Mouse (Mus musculus) limb, embryonic 14.5 days (tissue): ENCODE data around the gene Rasgrf2. TPM values are rescaled to one million over a fixed set of nuclear protein-coding genes. Genes with fewer than 3 reads are reported as not detected.

Source experiments
- ATAC-seq: fragments of 200-750 bp; cut with Nextera tagmentation; 2 replicates; pipeline ENCODE4 v1.8.0; 2017; ENCODE audit warnings: low read depth, moderate number of reproducible peaks, moderate TSS enrichment; ENCODE audit not compliant: low FRiP score
- DNase-seq: peaks from one replicate; pipeline ENCODE4 v3.0.0-alpha.2; 2015; ENCODE audit warnings: low spot score
- H3K27ac ChIP-seq: fragments of 300-500 bp; sonication (generic); replicated peaks from 2 replicates; pipeline ENCODE4 v1.5.1; 2014; ENCODE audit warnings: low read depth, mild to moderate bottlenecking, low read length, moderate library complexity, mixed read lengths
- H3K27me3 ChIP-seq: fragments of 300-500 bp; sonication (generic); 2 replicates; pipeline ENCODE4 v1.6.1; 2014; ENCODE audit warnings: low read length, mixed read lengths; ENCODE audit not compliant: control insufficient read depth, insufficient read depth
- H3K36me3 ChIP-seq: fragments of 300-500 bp; sonication (generic); 2 replicates; pipeline ENCODE4 v1.6.1; 2014; ENCODE audit warnings: mild to moderate bottlenecking, low read length, moderate library complexity, mixed read lengths; ENCODE audit not compliant: control insufficient read depth, insufficient read depth
- H3K4me1 ChIP-seq: fragments of 300-500 bp; sonication (generic); 2 replicates; pipeline ENCODE4 v1.6.1; 2014; ENCODE audit warnings: antibody characterized with exemption, low read length, mixed read lengths; ENCODE audit not compliant: control insufficient read depth, insufficient read depth
- H3K4me2 ChIP-seq: fragments of 300-500 bp; sonication (generic); replicated peaks from 2 replicates; pipeline ENCODE4 v1.6.1; 2014; ENCODE audit warnings: low read depth, mild to moderate bottlenecking, low read length, moderate library complexity; ENCODE audit not compliant: severe bottlenecking
- H3K4me3 ChIP-seq: fragments of 300-500 bp; sonication (generic); replicated peaks from 2 replicates; pipeline ENCODE4 v1.5.1; 2014; ENCODE audit warnings: low read length
- H3K9ac ChIP-seq: fragments of 300-500 bp; sonication (generic); 2 replicates; pipeline ENCODE4 v1.6.1; 2014; ENCODE audit warnings: mild to moderate bottlenecking, low read depth, low read length, moderate library complexity; ENCODE audit not compliant: severe bottlenecking
- H3K9me3 ChIP-seq: fragments of 300-500 bp; sonication (generic); 2 replicates; pipeline ENCODE4 v1.6.1; 2016; ENCODE audit warnings: low read length; ENCODE audit not compliant: control insufficient read depth
- POLR2A ChIP-seq: fragments of 200-500 bp; IDR thresholded peaks from 2 replicates; pipeline ENCODE4 v1.8.0; 2012; ENCODE audit warnings: inconsistent platforms, mild to moderate bottlenecking, moderate library complexity, borderline replicate concordance; ENCODE audit not compliant: insufficient read depth, insufficient read length; ENCODE audit errors: extremely low read depth
- WGBS: fragments of 180-500 bp; shearing (Covaris S2); extraction: QIAGEN DNeasy Blood & Tissue Kit; methylation state at CpG from one replicate; pipeline ENCODE4 v1.1.7; 2014; 5-methylcytosine and 5-hydroxymethylcytosine counted together
- polyA plus RNA-seq, 2 experiments: library from polyadenylated mRNA; depleted of rRNA in 1 of 2; stranded (reverse) in 1 of 2; unstranded in 1 of 2; fragments of >200 nt; fragmentation: Nextera tagmentation in 1 of 2; extraction: Ambion mirVana in 1 of 2; gene quantifications; 2 replicates each; pipeline versions ENCODE4 v1.2.1 to v1.2.3; 2012 to 2014

Gene Rasgrf2
- polyA plus RNA-seq, 2 experiments, result 0.18 to 0.57 TPM

DNA sequence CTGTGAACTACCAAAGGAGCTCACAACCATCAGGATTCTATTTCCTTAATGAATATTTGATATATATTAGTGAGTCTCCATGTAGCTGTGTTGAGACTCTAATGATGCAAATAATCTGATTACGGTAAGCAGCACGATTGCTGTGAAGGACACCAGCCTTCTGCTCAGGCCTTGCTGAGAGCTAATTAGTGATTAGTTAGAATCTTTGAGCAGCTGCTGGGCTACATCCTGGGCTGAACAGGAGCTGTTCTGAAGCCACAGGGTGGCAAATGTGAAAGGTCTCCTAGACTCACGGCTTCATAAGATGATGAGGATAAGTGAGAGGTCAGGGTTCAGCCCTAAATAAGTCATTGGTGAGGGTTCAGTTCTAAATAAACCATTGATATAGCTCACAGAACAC lies 225.1 kb downstream of the Rasgrf2 start:
- no peaks in the 10 kb centered on the region for H3K36me3 ChIP-seq
- H3K4me2 ChIP-seq, result no peak overlapping the region
- H3K27me3 ChIP-seq, result no peaks in the 10 kb centered on the region
- ATAC-seq, result no peak
- no peak overlapping the region for H3K9ac ChIP-seq
- DNase-seq, result no peak
- H3K9me3 ChIP-seq, result no peaks in the 10 kb centered on the region
- no peak overlapping the region for H3K4me3 ChIP-seq
- TF ChIP-seq POLR2A, result no peak
- H3K27ac ChIP-seq, result no peak overlapping the region
- peaks cover 3% of the 10 kb centered on the region; the same call in 1 of the 2 replicates for H3K4me1 ChIP-seq
- 62% methylated on average over 3 of the region's 3 CpGs for WGBS

DNA sequence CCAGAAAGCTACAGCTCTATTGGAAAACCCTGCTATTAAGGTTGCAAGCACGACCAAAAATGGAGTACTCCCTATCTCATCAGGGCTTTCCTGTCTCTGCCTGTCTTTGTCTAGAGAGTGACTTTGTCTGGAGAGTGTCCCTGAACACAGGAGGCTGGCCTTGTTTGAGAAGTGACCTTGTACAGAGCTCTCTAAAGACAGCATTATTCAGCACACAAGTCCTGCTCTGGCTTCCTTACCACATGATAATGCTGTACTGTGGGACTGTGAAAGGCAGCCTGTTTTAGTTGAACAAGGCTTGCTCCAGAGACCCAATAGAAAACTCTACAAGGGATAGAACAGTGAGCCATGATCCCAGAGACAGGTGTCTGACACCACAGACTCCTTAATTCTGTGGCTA lies 235.0 kb downstream of the Rasgrf2 start:
- Histone ChIP-seq H3K4me1 (no peaks in the 10 kb centered on the region), H3K27me3 (no peaks in the 10 kb centered on the region), H3K27ac (no peak overlapping the region), H3K36me3 (no peaks in the 10 kb centered on the region), H3K9me3 (no peaks in the 10 kb centered on the region), H3K4me3 (no peak overlapping the region), H3K9ac (no peak overlapping the region), H3K4me2 (no peak overlapping the region)
- 67% methylated on average over 1 of the region's 1 CpGs for WGBS
- no peak for TF ChIP-seq POLR2A
- DNase-seq (no peak), ATAC-seq (no peak)

DNA sequence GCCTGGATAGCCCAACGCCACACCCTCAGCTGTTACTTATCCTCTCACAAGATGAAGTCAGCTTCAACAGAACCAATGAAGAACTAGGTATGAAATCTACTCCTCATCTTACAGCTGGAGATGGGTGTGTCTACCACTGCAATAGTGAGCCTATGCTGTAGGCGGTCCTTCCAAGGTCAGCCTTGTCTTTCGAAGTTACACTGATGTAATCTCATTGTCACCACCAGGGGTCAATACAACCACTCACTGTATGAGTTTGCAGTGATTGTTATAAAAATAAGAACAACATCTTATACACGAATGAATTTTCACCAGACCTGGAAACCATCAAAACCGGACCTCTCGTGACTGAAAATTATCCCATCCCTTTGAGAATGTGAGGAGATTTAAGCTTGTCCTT lies 238.3 kb downstream of the Rasgrf2 start:
- Histone ChIP-seq H3K4me1 (no peaks in the 10 kb centered on the region), H3K4me2 (no peak overlapping the region), H3K4me3 (no peak overlapping the region), H3K9ac (no peak overlapping the region), H3K27ac (no peak overlapping the region), H3K36me3 (no peaks in the 10 kb centered on the region), H3K27me3 (no peaks in the 10 kb centered on the region), H3K9me3 (no peaks in the 10 kb centered on the region)
- 70% methylated on average over 6 of the region's 6 CpGs for WGBS
- ATAC-seq (no peak), DNase-seq (no peak)
- TF ChIP-seq POLR2A, result no peak

DNA sequence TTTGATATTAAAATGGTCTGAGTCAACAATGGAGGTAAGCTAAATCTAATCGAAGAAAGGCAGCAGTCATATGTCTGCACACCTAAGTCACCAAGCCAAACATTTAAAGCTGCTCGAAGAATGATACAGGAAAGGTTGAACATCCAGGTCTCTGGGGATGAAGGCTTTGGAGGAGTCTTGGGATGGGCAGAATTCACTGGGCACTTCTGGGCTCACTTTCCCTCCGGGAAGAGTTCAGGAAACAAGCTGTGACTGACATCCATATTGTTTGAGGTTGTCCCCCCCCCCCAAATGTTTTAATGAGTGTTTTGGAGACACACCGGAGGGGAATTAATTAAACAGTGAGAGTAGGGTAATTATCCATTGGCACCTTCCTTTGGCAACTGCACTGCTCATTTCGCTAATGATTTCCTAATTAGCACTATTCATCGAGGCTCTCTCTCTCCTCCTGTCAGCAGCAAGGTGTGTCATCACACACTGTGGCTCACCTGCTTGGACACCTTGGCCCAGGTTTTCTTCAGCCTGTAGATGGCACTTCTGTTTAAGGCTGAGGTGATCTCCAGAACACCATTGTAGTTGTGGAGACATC lies 241.3 kb downstream of the Rasgrf2 start:
- DNase-seq, result no peak

DNA sequence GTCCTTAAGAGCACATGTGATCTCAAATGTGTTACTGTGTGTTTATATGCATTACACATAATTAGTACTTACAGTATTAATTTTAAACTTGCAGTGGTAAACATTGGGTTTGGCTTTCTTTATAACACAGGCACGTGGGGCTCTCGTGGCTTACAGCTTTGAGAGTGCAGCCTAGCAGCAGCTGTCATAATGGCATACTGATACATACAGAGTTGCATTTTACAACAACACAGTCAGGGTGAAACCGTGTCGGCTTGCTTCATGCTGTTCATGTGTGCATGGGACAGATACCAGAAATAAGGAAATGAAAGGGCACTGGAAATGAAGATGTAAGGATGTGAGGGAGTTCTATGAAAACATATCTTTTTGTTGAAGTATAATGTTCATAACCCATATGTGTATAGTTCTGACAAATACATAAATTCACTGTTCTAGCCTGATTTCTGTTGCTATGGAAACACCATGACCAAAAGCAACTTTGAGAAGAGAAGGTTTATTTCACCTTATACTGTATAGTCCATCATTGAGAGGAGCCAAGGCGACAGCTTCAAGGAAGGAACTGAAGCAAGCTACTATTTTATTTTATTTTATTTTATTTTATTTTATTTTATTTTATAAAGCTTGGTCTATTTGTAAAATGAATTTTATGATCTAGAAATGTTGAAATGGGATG lies 246.6 kb downstream of the Rasgrf2 start:
- no peak overlapping the region for H3K27ac ChIP-seq
- no peaks in the 10 kb centered on the region for H3K4me1 ChIP-seq
- H3K4me3 ChIP-seq, result no peak overlapping the region
- H3K27me3 ChIP-seq, result no peaks in the 10 kb centered on the region
- no peak overlapping the region for H3K4me2 ChIP-seq
- no peaks in the 10 kb centered on the region for H3K9me3 ChIP-seq
- 78% methylated on average over 5 of the region's 5 CpGs for WGBS
- no peak for TF ChIP-seq POLR2A
- H3K36me3 ChIP-seq, result no peaks in the 10 kb centered on the region
- DNase-seq (no peak), ATAC-seq (no peak)
- no peak overlapping the region for H3K9ac ChIP-seq

More for the DNA sequence above, 241.3 kb downstream of the Rasgrf2 start:
- Histone ChIP-seq H3K27ac (no peak overlapping the region), H3K36me3 (no peaks in the 10 kb centered on the region), H3K9me3 (no peaks in the 10 kb centered on the region), H3K4me2 (no peak overlapping the region), H3K27me3 (no peaks in the 10 kb centered on the region), H3K9ac (no peak overlapping the region), H3K4me3 (no peak overlapping the region), H3K4me1 (no peaks in the 10 kb centered on the region)
- TF ChIP-seq POLR2A, result no peak
- ATAC-seq, result no peak
- 80% methylated on average over 6 of the region's 6 CpGs for WGBS
